Mouse (Mus musculus): ENCODE data around the gene Hist1h2ad. TPM values are rescaled to one million over a fixed set of nuclear protein-coding genes. Genes with fewer than 3 reads are reported as not detected.
"Not testable (repeated sequence)": the region's sequence is repeated elsewhere in the genome, so short reads cannot be mapped to it uniquely, and the experiment has no call there.

Gene Hist1h2ad
- total and polyA plus RNA-seq, 3 experiments: 13.2 to 744 TPM; not detected in 1

- Histone ChIP-seq H3K9ac (ENCODE audit: insufficient read depth, low read depth) (peak overlapping the region; percentile 98), H3K4me1 (ENCODE audit: control insufficient read depth in 1 of 2, insufficient read depth in 2 of 2) (peaks cover 3 to 47% of the 10 kb centered on the region in 2 experiments), H3K4me2 (ENCODE audit: insufficient read depth, low read depth, poor library complexity, severe bottlenecking) (peak overlapping the region; percentile 96), H3K27ac (ENCODE audit: insufficient read depth, low read depth) (peak overlapping the region; percentile 94), H3K4me3 (replicated peaks in 1 of 3; ENCODE audit: low read depth in 2 of 3, low read length in 2 of 3, poor library complexity in 1 of 3) (peak overlapping the region; percentile 23 to 47 (median 45))
- peak; percentile 93 for DNase-seq (ENCODE audit: extremely low read depth)
- in situ Hi-C loops (cut with MboI; ENCODE audit: low pct_ligation_motif_present, low pct_unique_long_range_greater_than_20kb, low sequenced_read_pairs); H3K79me2 ChIP-seq (replicated peaks; ENCODE audit: control insufficient read depth, extremely low read depth, insufficient read depth, poor library complexity, severe bottlenecking); H3K9me3 ChIP-seq (replicated peaks; ENCODE audit: low read length); dilution Hi-C loops (cut with MboI; ENCODE audit: extremely low pct_ligation_motif_present, extremely low pct_unique_long_range_greater_than_20kb, low sequenced_read_pairs); H3K36me3 ChIP-seq (replicated peaks in 1 of 2; ENCODE audit: control insufficient read depth in 1 of 2, insufficient read depth in 1 of 2, low read length in 1 of 2); H3K27me3 ChIP-seq (replicated peaks): not testable (repeated sequence)
- TF ChIP-seq UBTF (IDR thresholded peaks at IDR 0.05; ENCODE audit: low read depth, low read length) (peak; percentile 94; the same call in 1 of the 2 replicates), TCF12 (IDR thresholded peaks at IDR 0.05; ENCODE audit: low read depth, low read length) (peak; percentile 88), NELFE (IDR thresholded peaks at IDR 0.05; ENCODE audit: low read depth, low read length) (peak; percentile 99), TBP (conservative IDR thresholded peaks at IDR 0.05; ENCODE audit: low read depth, low read length) (peak; percentile 99), RCOR1 (conservative IDR thresholded peaks at IDR 0.05; ENCODE audit: low read depth, low read length) (0 out of 2 replicates have a peak, but pooled peaks have one; percentile 30), POLR2A (IDR thresholded peaks at IDR 0.05; ENCODE audit: low read depth, low read length) (peak; percentile 97), SIN3A (IDR thresholded peaks at IDR 0.05; ENCODE audit: low read length) (peak; percentile 60; the same call in 1 of the 2 replicates), POLR2AphosphoS2 (IDR thresholded peaks at IDR 0.05; ENCODE audit: low read depth, low read length) (peak; percentile 97), HCFC1 (IDR thresholded peaks at IDR 0.05; ENCODE audit: low read depth, low read length) (peak; percentile 48; the same call in 1 of the 2 replicates), USF2 (conservative IDR thresholded peaks at IDR 0.05; ENCODE audit: low read depth, low read length) (peak; percentile 3; the same call in 1 of the 2 replicates), MXI1 (IDR thresholded peaks at IDR 0.05; ENCODE audit: low read depth, low read length) (0 out of 2 replicates have a peak, but pooled peaks have one; percentile 47), ZMIZ1 (IDR thresholded peaks at IDR 0.05; ENCODE audit: low read depth, low read length) (peak; percentile 99), NRF1 (IDR thresholded peaks at IDR 0.05; ENCODE audit: low read depth, low read length) (peak; percentile 63; the same call in 1 of the 2 replicates), CHD2 (IDR thresholded peaks at IDR 0.05; ENCODE audit: low read length) (peak; percentile 92)
Observed at GRCm38 (mm10) chr13:23585442-23586098, 11.4 kb downstream of the Hist1h2ad start.

- peaks cover 3 to 47% of the 10 kb centered on the region in 2 experiments for H3K4me1 ChIP-seq (ENCODE audit: control insufficient read depth in 1 of 2, insufficient read depth in 2 of 2)
- no peaks in the 10 kb centered on the region for H3K27me3 ChIP-seq (replicated peaks)
- H3K9ac ChIP-seq (ENCODE audit: insufficient read depth, low read depth): peak overlapping the region; percentile 94
- H3K79me2 ChIP-seq (replicated peaks; ENCODE audit: control insufficient read depth, extremely low read depth, insufficient read depth, poor library complexity, severe bottlenecking): no peaks in the 10 kb centered on the region
- no peaks in the 10 kb centered on the region for H3K36me3 ChIP-seq (replicated peaks in 1 of 2; ENCODE audit: control insufficient read depth in 1 of 2, insufficient read depth in 1 of 2, low read length in 1 of 2)
- no peak for DNase-seq (ENCODE audit: extremely low read depth)
- TF ChIP-seq MAZ (IDR thresholded peaks at IDR 0.05; ENCODE audit: low read depth, low read length) (no peak), MXI1 (IDR thresholded peaks at IDR 0.05; ENCODE audit: low read depth, low read length) (no peak), TBP (conservative IDR thresholded peaks at IDR 0.05; ENCODE audit: low read depth, low read length) (0 out of 2 replicates have a peak, but pooled peaks have one; percentile 16), POLR2AphosphoS2 (IDR thresholded peaks at IDR 0.05; ENCODE audit: low read depth, low read length) (no peak), JUN (IDR thresholded peaks at IDR 0.05; ENCODE audit: insufficient read depth, low read depth, low read length) (no peak), ZNF384 (IDR thresholded peaks at IDR 0.05; ENCODE audit: low read depth, low read length) (peak; percentile 92), HCFC1 (IDR thresholded peaks at IDR 0.05; ENCODE audit: low read depth, low read length) (no peak), RAD21 (IDR thresholded peaks at IDR 0.05; ENCODE audit: low read depth, low read length) (no peak), JUND (conservative IDR thresholded peaks at IDR 0.05; ENCODE audit: low read depth, low read length) (no peak), EP300 (IDR thresholded peaks at IDR 0.05; ENCODE audit: low read length) (no peak), MAFK (IDR thresholded peaks at IDR 0.05; ENCODE audit: insufficient replicate concordance, low read length) (no peak), USF2 (conservative IDR thresholded peaks at IDR 0.05; ENCODE audit: low read depth, low read length) (no peak), NRF1 (IDR thresholded peaks at IDR 0.05; ENCODE audit: low read depth, low read length) (no peak), MAX (IDR thresholded peaks at IDR 0.05; ENCODE audit: low read length) (no peak), E2F4 (IDR thresholded peaks at IDR 0.05; ENCODE audit: insufficient replicate concordance, low read depth, low read length) (peak; percentile 93; the same call in 1 of the 2 replicates), CTCF (conservative IDR thresholded peaks at IDR 0.05 in 1 of 2, IDR thresholded peaks at IDR 0.05 in 1 of 2; ENCODE audit: low read depth in 2 of 2, low read length in 2 of 2) (no peak), POLR2A (IDR thresholded peaks at IDR 0.05; ENCODE audit: low read depth, low read length) (no peak), TCF12 (IDR thresholded peaks at IDR 0.05; ENCODE audit: low read depth, low read length) (no peak)
- peak overlapping the region; percentile 74 for H3K27ac ChIP-seq (ENCODE audit: insufficient read depth, low read depth)
- H3K4me3 ChIP-seq (replicated peaks in 1 of 3; ENCODE audit: low read depth in 2 of 3, low read length in 2 of 3, poor library complexity in 1 of 3): peak overlapping the region; percentile 0 to 33 (median 32)
- H3K4me2 ChIP-seq (ENCODE audit: insufficient read depth, low read depth, poor library complexity, severe bottlenecking): peak overlapping the region; percentile 97
- in situ Hi-C loops (cut with MboI; ENCODE audit: low pct_ligation_motif_present, low pct_unique_long_range_greater_than_20kb, low sequenced_read_pairs) (no loop called here), dilution Hi-C loops (cut with MboI; ENCODE audit: extremely low pct_ligation_motif_present, extremely low pct_unique_long_range_greater_than_20kb, low sequenced_read_pairs) (no loop called here)
- no peaks in the 10 kb centered on the region for H3K9me3 ChIP-seq (replicated peaks; ENCODE audit: low read length)
Observed at GRCm38 (mm10) chr13:23586099-23586939, 12.1 kb downstream of the Hist1h2ad start.

Measured in CH12.LX (cell line).